Mouse (Mus musculus): ENCODE results near the gene Hoxd10. TPM values are rescaled to one million over a fixed set of nuclear protein-coding genes. Genes with fewer than 3 reads are reported as not detected.

The Hoxd10 gene
- total RNA-seq, 2 experiments from 2014 or later: 0.22 TPM; not detected in 1

GRCm38 (mm10) chr2:74692808-74693431 lies 1.2 kb downstream of the Hoxd10 start:
- intact Hi-C loops (cut with DNase I): loop anchor here (10.0 kb wide), 1 partner anchor 1418 kb away; the partner anchor contains the start of gene Sp9
- DNase-seq: no peak

- intact Hi-C loops (cut with DNase I): loop anchor here (10.0 kb wide), 1 partner anchor 1419 kb away; the partner anchor contains the start of gene Sp9
- no peak for DNase-seq
Observed at GRCm38 (mm10) chr2:74693432-74693827, 1.7 kb downstream of the Hoxd10 start.

- intact Hi-C loops (cut with DNase I): loop anchor here (10.0 kb wide), 1 partner anchor 1419 kb away; the partner anchor contains the start of gene Sp9
- no peak for DNase-seq
Observed at GRCm38 (mm10) chr2:74694066-74694465, 2.3 kb downstream of the Hoxd10 start.

- no peak for DNase-seq
- intact Hi-C loops (cut with DNase I): loop anchor here (10.0 kb wide), 1 partner anchor 1421 kb away; the partner anchor contains the start of gene Sp9
Observed at GRCm38 (mm10) chr2:74695383-74695782, 3.7 kb downstream of the Hoxd10 start.

GRCm38 (mm10) chr2:74695813-74696430 lies 4.2 kb downstream of the Hoxd10 start:
- intact Hi-C loops (cut with DNase I): loop anchor here (10.0 kb wide), 1 partner anchor 1421 kb away; the partner anchor contains the start of gene Sp9

GRCm38 (mm10) chr2:74696442-74697335 lies 5.0 kb downstream of the Hoxd10 start:
- no peak for DNase-seq
- intact Hi-C loops (cut with DNase I): loop anchor here (10.0 kb wide), 1 partner anchor 1422 kb away; the partner anchor contains the start of gene Sp9

More at GRCm38 (mm10) chr2:74695813-74696430, 4.2 kb downstream of the Hoxd10 start:
- DNase-seq: no peak

GRCm38 (mm10) chr2:74697567-74698121 lies 5.9 kb downstream of the Hoxd10 start, which contains the start of gene Hoxd9:
Gene Hoxd9 (plus strand): TSS chr2:74697727.
- DNase-seq: no peak
- intact Hi-C loops (cut with DNase I): loop anchor here (10.0 kb wide), 1 partner anchor 1423 kb away; the partner anchor contains the start of gene Sp9

- DNase-seq: no peak
- intact Hi-C loops (cut with DNase I): loop anchor here (10.0 kb wide), 1 partner anchor 1424 kb away; the partner anchor contains the start of gene Sp9
Observed at GRCm38 (mm10) chr2:74698201-74699052, 6.7 kb downstream of the Hoxd10 start.

GRCm38 (mm10) chr2:74699053-74699430 lies 7.3 kb downstream of the Hoxd10 start:
- no peak for DNase-seq
- intact Hi-C loops (cut with DNase I): loop anchor here (10.0 kb wide), 1 partner anchor 1424 kb away; the partner anchor contains the start of gene Sp9

- intact Hi-C loops (cut with DNase I): loop anchor here (5.0 to 10.0 kb wide), 5 partner anchors 262 to 1425 kb away; partner anchors contain the start of gene Sp9
- DNase-seq: no peak
Observed at GRCm38 (mm10) chr2:74699664-74700545, 8.2 kb downstream of the Hoxd10 start.

GRCm38 (mm10) chr2:74700546-74701112 lies 8.9 kb downstream of the Hoxd10 start:
- intact Hi-C loops (cut with DNase I): loop anchor here (5.0 to 10.0 kb wide), 4 partner anchors 262 to 1084 kb away; no protein-coding TSS in a partner anchor
- no peak for DNase-seq

- intact Hi-C loops (cut with DNase I): loop anchor here (1.0 to 10.0 kb wide), 8 partner anchors 260 to 1083 kb away; no protein-coding TSS in a partner anchor
- peak; percentile 83 to 87 for DNase-seq
Observed at GRCm38 (mm10) chr2:74701949-74702819, 10.5 kb downstream of the Hoxd10 start.

- intact Hi-C loops (cut with DNase I): loop anchor here (1.0 to 10.0 kb wide), 8 partner anchors 259 to 1082 kb away; no protein-coding TSS in a partner anchor
- DNase-seq: no peak
Observed at GRCm38 (mm10) chr2:74702820-74703219, 11.1 kb downstream of the Hoxd10 start.

GRCm38 (mm10) chr2:74703317-74703716 lies 11.6 kb downstream of the Hoxd10 start:
- DNase-seq: no peak
- intact Hi-C loops (cut with DNase I): loop anchor here (2.0 to 10.0 kb wide), 5 partner anchors 259 to 1081 kb away; no protein-coding TSS in a partner anchor

GRCm38 (mm10) chr2:74703720-74704392 lies 12.1 kb downstream of the Hoxd10 start:
- intact Hi-C loops (cut with DNase I): loop anchor here (2.0 to 10.0 kb wide), 5 partner anchors 258 to 1081 kb away; no protein-coding TSS in a partner anchor
- DNase-seq: no peak

Measured in heart, postnatal 36 days (tissue).